8 mouse cellular contexts compared by ENCODE assay signal in the genomic region with DNA sequence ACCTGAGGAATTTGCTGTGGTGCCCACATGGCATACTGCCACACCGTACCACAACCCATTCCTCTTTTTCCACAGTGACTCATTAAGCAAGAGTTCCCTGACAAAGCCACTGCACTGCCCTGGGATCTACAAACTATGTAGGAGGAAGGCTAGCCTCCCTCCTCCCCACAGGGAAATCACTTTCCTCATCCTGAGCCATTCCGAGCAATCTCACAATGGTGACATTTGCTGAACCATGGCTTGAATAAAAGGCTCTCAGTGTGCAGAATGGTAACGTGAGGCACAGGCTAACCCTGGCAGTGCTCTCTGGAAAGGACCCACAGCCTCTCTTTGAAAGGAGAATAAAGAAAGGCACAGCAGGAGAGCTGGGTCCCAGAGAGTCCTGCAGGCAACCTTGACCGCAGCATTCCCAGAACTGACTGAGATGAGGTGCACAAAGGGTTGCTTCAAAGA. TPM values are rescaled to one million over a fixed set of nuclear protein-coding genes. Genes with fewer than 3 reads are reported as not detected.
DNase-seq lines count a peak whose midpoint lies in the region; ATAC-seq lines count a peak whose summit lies in the region.

No protein-coding gene starts in this region.

- H3K36me3 ChIP-seq in megakaryocyte, embryonic 14.5 days (replicated peaks; ENCODE audit: low read length) = peaks cover 2% of the 10 kb centered on the region
- peaks cover 2% of the 10 kb centered on the region; the same call in 1 of the 2 replicates for H3K36me3 ChIP-seq in forebrain, embryonic 11.5 days (ENCODE audit: control insufficient read depth, insufficient read depth, low read length)
- H3K36me3 ChIP-seq in limb, embryonic 12.5 days = peaks cover 9% of the 10 kb centered on the region; the same call in 1 of the 2 replicates
- peaks cover 3% of the 10 kb centered on the region; the same call in 1 of the 2 replicates for H3K36me3 ChIP-seq in stomach, embryonic 14.5 days (ENCODE audit: control insufficient read depth, insufficient read depth, low read length)

- peak overlapping the region; percentile 98 for H3K27ac ChIP-seq in forebrain, embryonic 11.5 days (ENCODE audit: low read depth, low read length)
- peak overlapping the region; percentile 42; the same call in 1 of the 2 replicates for H3K27ac ChIP-seq in limb, embryonic 12.5 days
- peak overlapping the region; percentile 98 for H3K27ac ChIP-seq in stomach, embryonic 14.5 days (ENCODE audit: low read length)

- ATAC-seq in megakaryocyte, adult 5-6 weeks (ENCODE audit: poor library complexity, severe bottlenecking) = no peak
- peak; percentile 17 for ATAC-seq in forebrain, embryonic 11.5 days (replicated peaks; ENCODE audit: low FRiP score)
- ATAC-seq in limb, embryonic 12.5 days (ENCODE audit: insufficient number of reproducible peaks, insufficient read depth, low FRiP score, low TSS enrichment, low read depth) = no peak
- no peak for ATAC-seq in stomach, embryonic 14.5 days (ENCODE audit: insufficient number of reproducible peaks, insufficient read depth, low FRiP score, low read depth)

- H3K4me1 ChIP-seq in megakaryocyte, embryonic 14.5 days = peaks cover 48% of the 10 kb centered on the region
- peaks cover 7% of the 10 kb centered on the region; the same call in 1 of the 2 replicates for H3K4me1 ChIP-seq in forebrain, embryonic 11.5 days (replicated peaks; ENCODE audit: control insufficient read depth, insufficient read depth, low read length)
- peaks cover 18% of the 10 kb centered on the region for H3K4me1 ChIP-seq in limb, embryonic 12.5 days (replicated peaks)
- peaks cover 13% of the 10 kb centered on the region; the same call in 1 of the 2 replicates for H3K4me1 ChIP-seq in stomach, embryonic 14.5 days (ENCODE audit: control insufficient read depth, insufficient read depth, low read length)

- H3K27me3 ChIP-seq in megakaryocyte, embryonic 14.5 days (replicated peaks) = peaks cover 70% of the 10 kb centered on the region
- no peaks in the 10 kb centered on the region for H3K27me3 ChIP-seq in forebrain, embryonic 11.5 days (ENCODE audit: control insufficient read depth, insufficient read depth, low read length)
- H3K27me3 ChIP-seq in limb, embryonic 12.5 days = no peaks in the 10 kb centered on the region
- H3K27me3 ChIP-seq in stomach, embryonic 14.5 days (ENCODE audit: control insufficient read depth, insufficient read depth, low read length) = no peaks in the 10 kb centered on the region

- peak overlapping the region; percentile 95 for H3K4me3 ChIP-seq in megakaryocyte, embryonic 14.5 days (replicated peaks)
- no peak overlapping the region for H3K4me3 ChIP-seq in forebrain, embryonic 11.5 days (ENCODE audit: low read depth, low read length)
- H3K4me3 ChIP-seq in limb, embryonic 12.5 days (replicated peaks) = no peak overlapping the region
- no peak overlapping the region for H3K4me3 ChIP-seq in stomach, embryonic 14.5 days (ENCODE audit: low read depth, low read length)

- 7% methylated on average over 4 of the region's 4 CpGs for WGBS in forebrain, embryonic 11.5 days
- WGBS in limb, embryonic 12.5 days = 40% methylated on average over 4 of the region's 4 CpGs
- WGBS in stomach, embryonic 14.5 days = 38% methylated on average over 4 of the region's 4 CpGs

- H3K4me2 ChIP-seq in forebrain, embryonic 11.5 days (ENCODE audit: low read depth, low read length, severe bottlenecking) = peak overlapping the region; percentile 68; the same call in 1 of the 2 replicates
- no peak overlapping the region for H3K4me2 ChIP-seq in limb, embryonic 12.5 days
- H3K4me2 ChIP-seq in stomach, embryonic 14.5 days (replicated peaks; ENCODE audit: low read depth, low read length) = peak overlapping the region; percentile 90; the same call in 1 of the 2 replicates

- H3K9ac ChIP-seq in forebrain, embryonic 11.5 days (ENCODE audit: low read length) = peak overlapping the region; percentile 20; the same call in 1 of the 2 replicates
- no peak overlapping the region for H3K9ac ChIP-seq in limb, embryonic 12.5 days (replicated peaks)
- H3K9ac ChIP-seq in stomach, embryonic 14.5 days (replicated peaks; ENCODE audit: low read depth, low read length) = no peak overlapping the region

- DNase-seq in forebrain, embryonic 11.5 days (ENCODE audit: low spot score) = peak; percentile 69
- DNase-seq in gastrocnemius, postnatal 10 days = no peak
- no peak for DNase-seq in adrenal gland, adult 2 months
- no peak for DNase-seq in layer of hippocampus, postnatal 36 days

- no peaks in the 10 kb centered on the region for H3K9me3 ChIP-seq in megakaryocyte, embryonic 14.5 days
- no peaks in the 10 kb centered on the region for H3K9me3 ChIP-seq in forebrain, embryonic 11.5 days (ENCODE audit: control insufficient read depth, low read length)
- no peaks in the 10 kb centered on the region for H3K9me3 ChIP-seq in limb, embryonic 12.5 days
- H3K9me3 ChIP-seq in stomach, embryonic 14.5 days (ENCODE audit: control insufficient read depth, low read depth, low read length) = no peaks in the 10 kb centered on the region

RNA-seq across cellular contexts. Expression of a gene that starts 1.6 kb away (rescaled TPM):
- 168 and 727 TPM in 2 replicates for polyA plus RNA-seq in megakaryocyte, embryonic 14.5 days (2012; ENCODE audit: insufficient read depth, low replicate concordance)
- 3,013 and 3,476 TPM in 2 replicates for total RNA-seq in megakaryocyte, adult 5-6 weeks (2015)
- 2,898 and 3,189 TPM in 2 replicates for total RNA-seq in megakaryocyte, adult 5-6 weeks (2017)
- 1,259 and 1,264 TPM in 2 replicates for polyA plus RNA-seq in forebrain, embryonic 11.5 days (2014; fragmentation: Nextera tagmentation; extraction: Ambion mirVana)
- 485 and 505 TPM in 2 replicates for polyA plus RNA-seq in limb, embryonic 12.5 days (2016; fragmentation: Nextera tagmentation; extraction: Ambion mirVana)
- polyA plus RNA-seq in stomach, embryonic 14.5 days (2014; fragmentation: Nextera tagmentation; extraction: Ambion mirVana) = 539 and 560 TPM in 2 replicates
- total RNA-seq in gastrocnemius, postnatal 10 days (2021) = 100 to 1,000 TPM; 573 to 685 TPM
- 100 to 1,000 TPM; 137 to 269 TPM for total RNA-seq in adrenal gland, adult 2 months (2021)
- polyA plus RNA-seq in adrenal gland, adult 2 months (2012; rRNA removed) = 661 and 728 TPM in 2 replicates
- 10 to 100 TPM; 50.9 to 65.9 TPM for total RNA-seq in layer of hippocampus, postnatal 36 days (2021)

RNA-seq across cellular contexts. Expression of a gene that starts 27.7 kb away (rescaled TPM):
- polyA plus RNA-seq in megakaryocyte, embryonic 14.5 days (2012; ENCODE audit: insufficient read depth, low replicate concordance) = 0.82 TPM in 1 of 2 replicates, not detected in the other
- total RNA-seq in megakaryocyte, adult 5-6 weeks (2015) = 11.9 and 15.6 TPM in 2 replicates
- 16.5 and 21.9 TPM in 2 replicates for total RNA-seq in megakaryocyte, adult 5-6 weeks (2017)
- 9.4 and 9.5 TPM in 2 replicates for polyA plus RNA-seq in forebrain, embryonic 11.5 days (2014; fragmentation: Nextera tagmentation; extraction: Ambion mirVana)
- polyA plus RNA-seq in limb, embryonic 12.5 days (2016; fragmentation: Nextera tagmentation; extraction: Ambion mirVana) = 9.3 and 11.0 TPM in 2 replicates
- 11.9 and 13.4 TPM in 2 replicates for polyA plus RNA-seq in stomach, embryonic 14.5 days (2014; fragmentation: Nextera tagmentation; extraction: Ambion mirVana)
- total RNA-seq in gastrocnemius, postnatal 10 days (2021) = 1 to 10 TPM; 4.2 to 7.6 TPM
- 1 to 10 TPM; 2.4 to 7.8 TPM for total RNA-seq in adrenal gland, adult 2 months (2021)
- polyA plus RNA-seq in adrenal gland, adult 2 months (2012; rRNA removed) = 0.49 and 0.77 TPM in 2 replicates
- 1 to 10 TPM; 4.8 to 6.2 TPM for total RNA-seq in layer of hippocampus, postnatal 36 days (2021)

Comparison
In these comparisons a context has a peak if more than half of its experiments do, and no peak if none do; other contexts are left out.
1. H3K27ac ChIP-seq: peak in every context shown above with its lines; median percentile 98 in forebrain, embryonic 11.5 days; 98 in stomach, embryonic 14.5 days; 42 in limb, embryonic 12.5 days.